Mouse (Mus musculus): ENCODE results near the gene Ints13. TPM values are rescaled to one million over a fixed set of nuclear protein-coding genes. Genes with fewer than 3 reads are reported as not detected.

Gene Ints13
- total RNA-seq, 1 experiment, result 69.2 TPM

DNA sequence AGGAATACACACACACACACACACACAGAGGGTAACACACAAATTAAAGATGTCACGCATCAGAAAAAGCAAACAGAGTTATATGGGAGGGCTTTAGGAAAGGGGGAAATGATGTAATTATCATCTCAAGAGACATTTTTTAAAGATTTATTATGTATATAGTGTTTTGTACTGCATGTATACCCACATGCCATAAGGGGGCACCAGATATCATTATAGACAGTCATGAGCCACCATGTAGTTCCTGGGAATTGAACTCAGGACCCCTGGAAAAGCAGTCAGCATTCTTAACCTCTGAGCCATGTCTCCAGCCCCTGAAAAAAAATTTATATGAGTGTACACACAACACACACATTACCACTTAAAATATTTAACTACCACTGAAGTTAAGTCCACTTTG is 33.0 kb downstream of the Ints13 start:
- DNase-seq (ENCODE audit: low read depth, low spot score), result no peak
- H3K9ac ChIP-seq (ENCODE audit: insufficient read depth, low read depth, low read length, poor library complexity, severe bottlenecking), result no peak overlapping the region
- no peak overlapping the region for H3K27ac ChIP-seq (ENCODE audit: insufficient read depth, low read depth, low read length, poor library complexity, severe bottlenecking)
- no peaks in the 10 kb centered on the region for H3K4me1 ChIP-seq (ENCODE audit: control insufficient read depth in 2 of 2, insufficient read depth in 2 of 2, low read length in 2 of 2, poor library complexity in 1 of 2)
- H3K9me3 ChIP-seq (ENCODE audit: control insufficient read depth, insufficient read depth, low read depth, low read length), result no peaks in the 10 kb centered on the region
- no peak overlapping the region for H3K4me3 ChIP-seq (ENCODE audit: insufficient read depth in 1 of 2, low read depth in 1 of 2, low read length in 2 of 2, poor library complexity in 1 of 2, severe bottlenecking in 1 of 2)
- H3K36me3 ChIP-seq (ENCODE audit: control insufficient read depth, insufficient read depth, low read length, poor library complexity, severe bottlenecking), result no peaks in the 10 kb centered on the region
- TF ChIP-seq MAFK (IDR thresholded peaks at IDR 0.05; ENCODE audit: insufficient read depth, low read depth, low read length) (no peak), ZC3H11A (IDR thresholded peaks at IDR 0.05; ENCODE audit: borderline replicate concordance, low read depth, low read length) (no peak), HCFC1 (IDR thresholded peaks at IDR 0.05; ENCODE audit: borderline replicate concordance, insufficient read depth, low read length) (no peak), ZNF384 (IDR thresholded peaks at IDR 0.05; ENCODE audit: low read depth, low read length) (no peak), CHD2 (IDR thresholded peaks at IDR 0.05; ENCODE audit: low read depth, low read length) (no peak)
- in situ Hi-C loops (cut with MboI; ENCODE audit: low sequenced_read_pairs in 2 of 2, unreplicated experiment in 2 of 2), result no loop called here

DNA sequence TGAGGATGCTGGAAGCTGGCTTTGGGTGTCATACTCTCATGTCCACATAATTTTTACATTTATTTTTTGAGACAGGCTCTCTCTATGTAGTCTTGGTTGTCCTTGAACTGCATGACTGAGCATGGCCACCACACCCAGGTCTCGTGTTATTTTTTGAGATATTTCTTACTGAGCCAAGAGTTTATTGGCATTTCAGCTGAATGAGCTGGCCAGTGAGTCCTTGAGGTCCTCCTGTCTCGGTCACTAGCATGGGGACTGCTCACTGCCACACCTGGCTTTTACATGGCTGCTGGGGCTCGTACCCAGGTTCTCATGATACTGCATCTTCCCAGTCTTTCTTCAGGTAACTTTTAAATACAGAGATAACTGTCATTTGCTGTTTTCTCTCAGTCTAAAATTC is 37.2 kb downstream of the Ints13 start:
- DNase-seq (ENCODE audit: low read depth, low spot score), result no peak
- H3K9ac ChIP-seq (ENCODE audit: insufficient read depth, low read depth, low read length, poor library complexity, severe bottlenecking), result no peak overlapping the region
- H3K27ac ChIP-seq (ENCODE audit: insufficient read depth, low read depth, low read length, poor library complexity, severe bottlenecking), result no peak overlapping the region
- no peaks in the 10 kb centered on the region for H3K9me3 ChIP-seq (ENCODE audit: control insufficient read depth, insufficient read depth, low read depth, low read length)
- H3K4me3 ChIP-seq (ENCODE audit: insufficient read depth in 1 of 2, low read depth in 1 of 2, low read length in 2 of 2, poor library complexity in 1 of 2, severe bottlenecking in 1 of 2), result no peak overlapping the region
- H3K36me3 ChIP-seq (ENCODE audit: control insufficient read depth, insufficient read depth, low read length, poor library complexity, severe bottlenecking), result no peaks in the 10 kb centered on the region
- TF ChIP-seq MAFK (IDR thresholded peaks at IDR 0.05; ENCODE audit: insufficient read depth, low read depth, low read length) (no peak), HCFC1 (IDR thresholded peaks at IDR 0.05; ENCODE audit: borderline replicate concordance, insufficient read depth, low read length) (no peak), CHD2 (IDR thresholded peaks at IDR 0.05; ENCODE audit: low read depth, low read length) (no peak), ZC3H11A (IDR thresholded peaks at IDR 0.05; ENCODE audit: borderline replicate concordance, low read depth, low read length) (no peak), ZNF384 (IDR thresholded peaks at IDR 0.05; ENCODE audit: low read depth, low read length) (no peak)
- in situ Hi-C loops (cut with MboI; ENCODE audit: low sequenced_read_pairs in 2 of 2, unreplicated experiment in 2 of 2), result no loop called here
- H3K4me1 ChIP-seq (ENCODE audit: control insufficient read depth in 2 of 2, insufficient read depth in 2 of 2, low read length in 2 of 2, poor library complexity in 1 of 2), result no peaks in the 10 kb centered on the region

DNA sequence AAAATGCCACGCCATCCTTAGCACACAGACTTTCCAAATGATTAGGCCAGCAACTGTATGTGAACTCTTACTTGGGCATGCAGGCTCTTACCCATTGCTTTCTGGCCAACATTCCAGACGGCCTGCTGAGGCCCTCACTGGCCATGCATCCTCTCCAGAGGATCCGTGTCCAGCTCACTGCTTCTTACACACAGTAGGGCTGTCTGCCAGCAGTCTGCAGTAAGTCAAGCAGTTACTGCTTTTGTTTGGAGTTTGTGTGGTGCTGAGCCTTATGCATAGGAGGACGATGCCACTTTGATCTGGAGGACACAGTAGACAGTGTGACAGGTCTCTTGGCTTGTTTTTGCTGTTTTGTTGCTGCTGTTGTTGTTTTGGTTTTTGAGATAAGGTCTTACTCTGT is 39.0 kb downstream of the Ints13 start:
- Histone ChIP-seq H3K9me3 (ENCODE audit: control insufficient read depth, insufficient read depth, low read depth, low read length) (no peaks in the 10 kb centered on the region), H3K9ac (ENCODE audit: insufficient read depth, low read depth, low read length, poor library complexity, severe bottlenecking) (no peak overlapping the region), H3K4me3 (ENCODE audit: insufficient read depth in 1 of 2, low read depth in 1 of 2, low read length in 2 of 2, poor library complexity in 1 of 2, severe bottlenecking in 1 of 2) (no peak overlapping the region), H3K36me3 (ENCODE audit: control insufficient read depth, insufficient read depth, low read length, poor library complexity, severe bottlenecking) (no peaks in the 10 kb centered on the region), H3K27ac (ENCODE audit: insufficient read depth, low read depth, low read length, poor library complexity, severe bottlenecking) (no peak overlapping the region), H3K4me1 (ENCODE audit: control insufficient read depth in 2 of 2, insufficient read depth in 2 of 2, low read length in 2 of 2, poor library complexity in 1 of 2) (no peaks in the 10 kb centered on the region)
- no peak for TF ChIP-seq HCFC1 (IDR thresholded peaks at IDR 0.05; ENCODE audit: borderline replicate concordance, insufficient read depth, low read length)
- no peak for TF ChIP-seq MAFK (IDR thresholded peaks at IDR 0.05; ENCODE audit: insufficient read depth, low read depth, low read length)
- no peak for TF ChIP-seq ZC3H11A (IDR thresholded peaks at IDR 0.05; ENCODE audit: borderline replicate concordance, low read depth, low read length)
- TF ChIP-seq ZNF384 (IDR thresholded peaks at IDR 0.05; ENCODE audit: low read depth, low read length), result no peak
- TF ChIP-seq CHD2 (IDR thresholded peaks at IDR 0.05; ENCODE audit: low read depth, low read length), result no peak
- DNase-seq (ENCODE audit: low read depth, low spot score), result no peak
- in situ Hi-C loops (cut with MboI; ENCODE audit: low sequenced_read_pairs in 2 of 2, unreplicated experiment in 2 of 2), result no loop called here

DNA sequence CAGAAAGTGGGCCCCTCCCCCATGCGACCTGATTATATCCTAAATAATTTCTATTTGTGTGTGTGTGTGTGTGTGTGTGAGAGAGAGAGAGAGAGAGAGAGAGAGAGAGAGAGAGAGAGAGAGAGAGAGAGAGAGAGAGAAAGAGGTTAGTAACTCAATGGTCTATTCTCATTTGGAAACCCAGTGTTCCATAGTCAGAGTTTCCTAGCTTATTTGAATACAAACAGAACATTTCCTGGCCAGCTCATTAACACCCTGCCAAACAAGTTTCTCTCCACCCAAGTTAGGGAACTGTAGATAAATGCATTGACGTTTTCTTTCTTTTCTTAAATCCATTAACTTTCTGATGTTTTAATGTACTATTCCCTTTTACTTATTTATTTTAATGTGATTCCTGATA is 39.6 kb downstream of the Ints13 start:
- Histone ChIP-seq H3K9ac (ENCODE audit: insufficient read depth, low read depth, low read length, poor library complexity, severe bottlenecking) (no peak overlapping the region), H3K27ac (ENCODE audit: insufficient read depth, low read depth, low read length, poor library complexity, severe bottlenecking) (no peak overlapping the region), H3K9me3 (ENCODE audit: control insufficient read depth, insufficient read depth, low read depth, low read length) (no peaks in the 10 kb centered on the region), H3K36me3 (ENCODE audit: control insufficient read depth, insufficient read depth, low read length, poor library complexity, severe bottlenecking) (no peaks in the 10 kb centered on the region), H3K4me1 (ENCODE audit: control insufficient read depth in 2 of 2, insufficient read depth in 2 of 2, low read length in 2 of 2, poor library complexity in 1 of 2) (no peaks in the 10 kb centered on the region), H3K4me3 (ENCODE audit: insufficient read depth in 1 of 2, low read depth in 1 of 2, low read length in 2 of 2, poor library complexity in 1 of 2, severe bottlenecking in 1 of 2) (no peak overlapping the region)
- no peak for DNase-seq (ENCODE audit: low read depth, low spot score)
- in situ Hi-C loops (cut with MboI; ENCODE audit: low sequenced_read_pairs in 2 of 2, unreplicated experiment in 2 of 2), result no loop called here
- no peak for TF ChIP-seq ZC3H11A (IDR thresholded peaks at IDR 0.05; ENCODE audit: borderline replicate concordance, low read depth, low read length)
- TF ChIP-seq HCFC1 (IDR thresholded peaks at IDR 0.05; ENCODE audit: borderline replicate concordance, insufficient read depth, low read length), result no peak
- no peak for TF ChIP-seq CHD2 (IDR thresholded peaks at IDR 0.05; ENCODE audit: low read depth, low read length)
- no peak for TF ChIP-seq MAFK (IDR thresholded peaks at IDR 0.05; ENCODE audit: insufficient read depth, low read depth, low read length)
- TF ChIP-seq ZNF384 (IDR thresholded peaks at IDR 0.05; ENCODE audit: low read depth, low read length), result no peak

DNA sequence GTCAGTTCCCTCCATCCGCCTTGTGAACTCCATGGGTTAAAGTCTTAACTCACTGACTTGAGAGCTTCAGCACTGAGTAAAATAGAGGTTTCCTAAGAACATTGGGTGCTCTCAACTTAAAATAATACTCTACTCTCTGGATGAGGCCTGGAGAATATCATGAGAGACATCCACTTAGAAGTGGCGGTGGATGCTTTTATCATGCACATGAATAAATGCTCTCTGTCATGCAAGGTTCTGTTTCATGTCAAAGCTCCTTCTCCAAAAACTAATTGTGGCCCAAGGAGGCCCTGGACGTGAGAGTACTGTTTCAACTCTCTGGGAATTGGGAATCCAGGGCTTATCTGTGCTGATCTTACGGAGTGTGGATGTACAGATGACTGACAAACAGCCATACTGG is 40.5 kb downstream of the Ints13 start:
- Histone ChIP-seq H3K9ac (ENCODE audit: insufficient read depth, low read depth, low read length, poor library complexity, severe bottlenecking) (no peak overlapping the region), H3K9me3 (ENCODE audit: control insufficient read depth, insufficient read depth, low read depth, low read length) (no peaks in the 10 kb centered on the region), H3K27ac (ENCODE audit: insufficient read depth, low read depth, low read length, poor library complexity, severe bottlenecking) (no peak overlapping the region), H3K36me3 (ENCODE audit: control insufficient read depth, insufficient read depth, low read length, poor library complexity, severe bottlenecking) (no peaks in the 10 kb centered on the region), H3K4me3 (ENCODE audit: insufficient read depth in 1 of 2, low read depth in 1 of 2, low read length in 2 of 2, poor library complexity in 1 of 2, severe bottlenecking in 1 of 2) (no peak overlapping the region), H3K4me1 (ENCODE audit: control insufficient read depth in 2 of 2, insufficient read depth in 2 of 2, low read length in 2 of 2, poor library complexity in 1 of 2) (no peaks in the 10 kb centered on the region)
- TF ChIP-seq ZC3H11A (IDR thresholded peaks at IDR 0.05; ENCODE audit: borderline replicate concordance, low read depth, low read length) (no peak), HCFC1 (IDR thresholded peaks at IDR 0.05; ENCODE audit: borderline replicate concordance, insufficient read depth, low read length) (no peak), MAFK (IDR thresholded peaks at IDR 0.05; ENCODE audit: insufficient read depth, low read depth, low read length) (no peak), ZNF384 (IDR thresholded peaks at IDR 0.05; ENCODE audit: low read depth, low read length) (no peak), CHD2 (IDR thresholded peaks at IDR 0.05; ENCODE audit: low read depth, low read length) (no peak)
- in situ Hi-C loops (cut with MboI; ENCODE audit: low sequenced_read_pairs in 2 of 2, unreplicated experiment in 2 of 2), result no loop called here
- DNase-seq (ENCODE audit: low read depth, low spot score), result no peak
